Mouse (Mus musculus) kidney, adult 18-20 months (tissue): ENCODE measurements around the gene Dph1.
"Not testable (repeated sequence)": the region's sequence is repeated elsewhere in the genome, so short reads cannot be mapped to it uniquely, and the experiment has no call there.

ENCODE experiments used
- DNase-seq: peaks from one replicate; pipeline ENCODE4 v3.0.0; 2021

Dph1 gene

DNA sequence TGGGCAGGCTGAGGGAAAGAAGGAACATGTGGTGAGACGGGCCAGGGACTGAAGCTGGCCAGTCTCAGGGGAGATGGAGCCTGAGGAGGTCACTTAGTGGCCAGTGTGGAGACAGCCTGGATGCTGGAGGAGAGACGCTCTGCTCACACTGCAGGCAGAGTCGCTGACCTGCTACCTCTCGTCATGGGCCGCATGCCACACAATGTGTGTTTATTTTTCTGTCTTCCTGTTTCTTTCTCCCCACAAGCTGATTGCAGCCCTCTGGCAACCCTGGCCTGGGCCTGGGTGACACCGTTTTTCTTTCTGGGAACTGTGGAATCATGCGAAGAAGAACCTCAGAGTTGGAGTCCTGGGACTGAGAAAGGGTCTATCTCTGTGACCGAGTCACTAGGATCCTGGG is 10.7 kb upstream of the Dph1 start:
- DNase-seq, result no peak

DNA sequence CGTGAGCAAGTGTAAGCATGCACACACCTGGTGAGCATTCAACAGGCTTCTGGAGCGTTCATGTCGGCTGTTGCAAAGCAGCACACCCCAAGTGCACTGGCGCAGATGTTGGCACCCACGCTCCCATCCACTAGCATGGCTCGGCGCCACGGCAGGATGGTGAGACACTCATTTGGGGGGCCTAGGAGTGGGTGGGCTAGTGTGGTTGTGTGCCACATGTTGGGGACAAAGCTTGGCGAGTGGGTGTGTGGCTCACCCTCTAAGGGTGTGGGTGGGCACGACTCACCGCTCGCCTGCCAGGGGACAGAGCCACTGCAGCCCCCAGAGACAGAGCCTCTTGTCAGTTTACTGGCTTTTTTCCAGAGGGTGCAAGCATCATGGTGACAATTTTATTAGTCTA is 9.9 kb upstream of the Dph1 start:
- DNase-seq, result no peak

DNA sequence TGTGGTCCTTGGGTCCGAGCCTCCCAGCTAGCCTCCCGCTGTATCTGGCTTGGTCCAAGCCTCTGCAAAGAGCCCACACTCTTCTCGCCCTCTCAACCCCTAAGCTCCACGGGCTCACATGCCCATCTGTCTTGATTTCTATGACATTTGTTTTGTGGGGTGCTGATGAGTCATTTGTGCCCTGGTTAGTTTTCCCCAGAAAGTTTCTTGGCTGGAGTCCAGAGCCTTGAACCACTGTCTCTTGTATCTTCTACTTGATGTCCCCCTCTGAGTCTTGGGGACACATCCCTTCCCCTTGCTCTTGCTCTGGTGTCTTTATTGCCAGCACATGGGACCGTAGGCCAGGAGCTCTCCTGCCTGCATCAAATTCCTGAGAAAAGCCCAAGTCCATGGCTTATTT is 8.9 kb upstream of the Dph1 start:
- no peak for DNase-seq

DNA sequence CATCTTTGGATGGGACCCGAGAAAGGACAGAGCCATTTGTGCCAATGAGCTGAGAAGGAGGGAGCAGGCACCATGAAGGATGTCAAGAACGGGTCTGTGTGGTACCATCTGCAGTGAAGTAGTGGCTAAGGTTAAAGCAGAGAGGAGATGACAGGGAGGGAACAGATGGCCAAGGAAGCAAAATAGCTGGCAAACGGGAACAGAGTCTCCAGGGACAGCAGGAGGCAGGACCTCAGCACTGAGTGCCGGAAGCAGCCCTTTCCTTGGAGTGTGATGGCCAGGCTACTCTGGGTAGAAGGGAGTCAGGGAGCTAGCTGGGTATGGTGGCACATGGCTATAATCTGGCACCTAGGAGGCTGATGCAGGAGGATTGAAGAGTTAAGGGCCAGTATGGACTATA is 7.8 kb upstream of the Dph1 start:
- DNase-seq, result no peak

DNA sequence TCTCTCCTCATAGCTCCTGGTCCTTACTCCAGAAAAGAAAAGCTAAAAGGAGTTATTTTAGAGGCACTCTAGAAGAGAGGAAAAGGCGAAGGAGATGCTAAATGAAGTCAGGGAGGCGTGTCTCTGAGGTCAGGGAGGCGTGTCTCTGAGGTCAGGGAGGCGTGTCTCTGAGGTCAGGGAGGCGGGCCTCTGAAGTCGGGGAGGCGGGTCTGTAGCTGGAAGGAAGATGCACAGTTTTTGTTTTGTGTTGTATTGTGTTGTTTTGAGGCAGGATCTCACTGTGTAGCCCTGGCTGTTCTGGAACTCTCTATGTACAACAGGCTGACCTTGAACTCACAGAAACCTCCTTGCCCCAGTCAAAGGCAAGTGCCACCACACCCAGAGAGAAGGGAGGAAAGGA is 6.9 kb upstream of the Dph1 start:
- DNase-seq, result no peak

DNA sequence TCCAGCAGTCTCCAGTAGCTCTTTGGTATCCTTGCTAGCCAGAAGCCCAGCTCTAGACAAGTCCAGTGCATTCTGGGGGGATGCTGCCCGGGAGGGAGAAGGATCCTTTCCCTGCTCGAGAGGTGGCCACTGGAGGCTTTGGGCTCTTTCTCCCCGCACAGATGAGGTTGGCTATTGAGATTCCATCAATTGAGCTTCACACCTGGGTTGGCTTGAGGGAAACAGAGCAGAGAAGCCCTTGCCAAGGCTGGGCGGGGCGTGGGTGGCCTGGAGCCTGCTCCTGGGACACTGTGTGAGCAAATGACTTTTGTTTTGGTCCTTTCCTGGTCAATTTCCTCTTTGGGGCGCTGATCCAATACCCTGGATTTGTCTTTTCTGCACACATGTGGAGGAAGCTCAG is 5.1 kb upstream of the Dph1 start:
- DNase-seq, result no peak

DNA sequence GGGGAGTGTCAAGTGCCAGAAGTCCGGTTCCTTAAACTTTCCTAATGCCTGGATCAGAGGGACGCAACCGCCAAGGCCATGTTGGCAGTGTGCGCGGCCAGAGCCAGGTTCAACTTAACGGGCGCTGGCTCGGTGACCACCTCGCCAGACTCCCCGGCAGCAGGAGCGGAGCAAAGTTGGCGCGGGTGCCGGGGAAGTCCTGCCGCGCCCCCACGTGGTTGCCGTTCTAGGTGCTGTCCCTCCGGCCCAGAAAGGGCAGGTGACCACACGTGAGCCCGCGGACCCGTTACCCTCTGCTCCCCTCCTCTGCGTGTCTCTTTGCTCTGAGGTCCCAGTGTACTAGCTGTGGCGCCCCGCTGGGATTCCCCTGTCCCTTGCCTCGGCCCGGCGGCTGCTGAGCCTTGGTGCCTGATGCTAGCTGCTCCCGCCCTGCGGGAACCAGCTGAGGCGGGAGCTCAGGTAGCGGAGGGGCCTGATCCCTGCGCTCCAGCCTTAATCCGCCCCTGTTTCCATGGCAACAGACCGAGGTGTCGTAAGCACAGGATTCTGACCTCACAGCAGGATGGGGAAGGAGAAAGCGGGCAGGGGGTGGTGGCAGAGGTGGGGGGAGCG is 3.9 kb upstream of the Dph1 start:
- peak; percentile 78 for DNase-seq

DNA sequence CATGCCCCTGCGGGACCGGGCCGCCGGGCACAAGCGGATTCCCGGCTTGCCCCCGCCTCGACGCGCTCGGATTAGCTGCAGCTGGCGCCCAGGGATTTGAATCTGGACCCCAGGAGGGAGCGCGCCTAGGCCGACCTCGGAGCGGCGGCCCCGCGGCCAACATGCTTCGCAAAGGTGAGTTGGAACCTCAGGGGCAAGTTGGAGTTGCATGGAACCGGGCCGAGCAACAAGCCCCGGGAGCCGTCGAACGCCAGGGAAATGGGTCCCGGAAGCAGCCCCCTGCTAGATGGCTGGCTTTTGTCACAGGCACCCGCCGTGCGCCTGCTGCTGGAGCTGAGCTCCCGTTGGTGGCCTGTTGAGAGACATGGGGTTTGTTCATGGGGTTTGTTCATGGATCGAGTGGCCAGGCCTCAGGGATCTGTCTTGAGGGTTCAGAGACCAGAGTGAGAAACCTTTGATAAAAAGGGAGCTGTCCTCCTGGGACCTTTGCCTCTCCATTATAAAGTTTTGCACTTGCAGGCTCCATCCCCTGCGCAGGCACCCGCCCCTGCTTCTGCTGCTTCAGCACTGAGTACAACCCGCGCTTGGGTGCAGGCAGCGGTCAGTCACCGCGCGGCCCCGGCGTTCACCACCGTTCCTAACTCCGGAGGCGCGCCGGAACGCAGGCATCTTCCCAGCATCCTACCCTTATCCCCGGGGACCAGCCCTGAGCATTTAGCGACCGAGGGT is 3.2 kb upstream of the Dph1 start:
- DNase-seq, result peak; percentile 63

DNA sequence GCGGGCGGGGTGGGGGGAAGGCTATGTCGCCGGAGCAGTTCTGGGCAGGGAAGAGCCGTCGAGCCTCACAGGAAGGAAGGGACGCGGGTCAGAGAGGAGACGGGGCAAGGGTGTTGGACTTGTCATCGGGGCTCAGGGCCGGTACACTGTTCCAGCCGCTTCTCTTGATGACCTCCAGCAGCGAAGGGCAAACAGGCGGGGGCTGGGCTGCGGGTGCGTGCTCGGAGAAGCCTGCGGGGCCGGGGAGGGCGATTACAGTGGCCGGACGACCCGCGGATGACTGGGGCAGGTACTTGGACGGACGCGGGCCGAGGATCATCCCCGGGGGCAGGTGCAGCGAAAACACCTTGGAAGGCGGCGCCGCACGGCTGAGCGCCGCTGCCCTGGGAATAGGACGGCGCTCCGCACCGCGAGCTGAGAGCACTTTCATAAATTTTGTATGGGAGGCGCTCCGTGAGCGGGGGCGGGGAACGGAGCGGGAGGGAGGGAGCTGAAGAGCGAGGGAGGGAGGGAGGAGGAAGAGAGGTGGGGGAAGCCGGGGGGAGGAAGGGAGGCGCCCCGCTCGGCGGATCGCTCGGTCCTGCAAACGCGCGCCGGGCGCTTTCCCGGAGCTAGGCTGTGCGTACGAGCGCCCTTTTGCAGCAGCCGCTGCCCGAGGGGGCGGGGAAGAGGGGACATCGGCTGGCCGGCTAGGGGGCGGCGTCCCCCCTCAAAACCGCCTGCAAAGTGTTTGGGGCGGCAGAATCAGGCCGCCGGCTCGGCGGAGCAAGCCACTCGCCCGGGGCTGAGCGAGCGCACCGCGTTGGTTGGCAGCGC is 2.4 kb upstream of the Dph1 start, which contains the start of gene Rtn4rl1:
Rtn4rl1 (plus strand) TSS at position 528 of the 816 bp plus-strand sequence.
- peak; percentile 81 for DNase-seq

DNA sequence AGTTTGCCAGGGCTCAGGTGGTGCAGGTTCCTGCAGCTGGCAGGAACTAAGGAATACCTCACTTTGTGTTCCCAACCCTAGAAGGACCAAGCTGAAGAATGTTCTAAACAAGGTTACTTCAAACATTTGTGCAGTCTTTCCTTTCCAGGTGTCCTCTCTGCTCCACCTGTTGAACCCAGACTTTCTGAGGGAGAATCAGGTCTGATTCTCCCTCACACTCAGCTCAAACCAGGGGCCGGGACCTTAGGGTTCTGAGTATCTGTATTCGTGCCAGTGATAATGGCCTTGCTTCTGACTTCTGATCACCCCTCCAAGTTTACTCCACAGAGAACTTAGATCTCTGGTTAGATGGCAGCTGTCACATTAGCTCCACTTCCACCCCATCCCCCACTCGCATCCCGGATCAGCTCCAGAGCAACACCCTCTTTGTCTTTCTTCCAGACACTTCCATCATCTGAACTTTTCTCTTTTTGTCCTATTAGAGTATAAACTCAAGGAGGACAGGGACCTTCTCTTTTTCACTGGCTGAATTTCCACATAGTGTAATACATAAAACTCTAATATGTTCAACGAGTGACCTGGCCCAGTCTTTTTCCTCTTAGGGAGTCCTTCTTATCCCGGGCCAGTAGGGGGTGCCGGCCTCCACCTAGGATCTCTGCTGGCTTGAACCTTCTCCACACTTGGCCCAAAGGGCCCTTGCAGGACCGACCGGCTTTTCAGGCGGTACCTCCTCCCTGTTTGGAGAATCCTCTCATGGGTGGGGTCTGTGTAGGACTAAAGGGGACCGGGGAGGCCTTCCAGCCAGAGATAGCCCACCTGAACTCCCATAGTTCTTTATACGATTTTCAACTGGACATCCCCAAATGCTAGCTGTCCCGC is 1.5 kb upstream of the Dph1 start:
- DNase-seq, result peak; percentile 82

DNA sequence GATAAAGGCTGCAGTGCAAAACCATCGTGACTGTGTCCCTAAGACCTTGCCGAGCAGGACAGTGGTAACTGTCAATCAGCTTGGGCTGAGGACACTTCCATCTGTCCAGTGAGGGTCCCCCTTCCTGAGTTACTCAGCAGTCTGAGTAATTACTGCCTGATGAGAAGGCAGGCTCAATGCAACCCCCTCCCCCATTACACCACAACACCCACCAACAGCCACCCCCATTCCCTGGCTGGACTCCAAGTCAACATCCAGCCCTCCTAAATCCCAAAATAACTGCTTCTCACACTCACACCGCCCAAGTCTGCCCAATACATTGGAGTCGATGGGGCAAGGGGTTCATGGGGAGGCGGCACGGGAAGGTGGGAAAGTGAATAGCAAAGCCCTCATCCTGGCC is 800 bp upstream of the Dph1 start:
- DNase-seq, result no peak

DNA sequence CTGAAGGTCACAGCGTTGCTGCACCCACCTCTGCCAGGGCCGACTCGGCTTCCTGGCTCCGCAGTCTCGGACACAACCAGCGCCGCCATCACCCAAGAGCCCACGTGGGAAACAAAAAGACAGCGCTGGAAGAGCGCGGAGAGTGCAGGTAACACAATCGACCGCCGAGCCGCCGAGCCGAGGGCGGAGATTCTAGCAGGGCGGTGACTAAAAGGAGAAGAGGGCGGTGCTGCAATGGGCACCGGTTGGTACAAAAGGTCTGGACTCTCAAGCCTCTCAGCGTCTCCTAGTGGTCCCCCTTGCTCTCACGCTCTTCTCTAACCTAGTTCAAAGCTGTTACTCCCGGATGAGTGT is 693 bp downstream of the Dph1 start:
- DNase-seq, result peak; percentile 83

DNA sequence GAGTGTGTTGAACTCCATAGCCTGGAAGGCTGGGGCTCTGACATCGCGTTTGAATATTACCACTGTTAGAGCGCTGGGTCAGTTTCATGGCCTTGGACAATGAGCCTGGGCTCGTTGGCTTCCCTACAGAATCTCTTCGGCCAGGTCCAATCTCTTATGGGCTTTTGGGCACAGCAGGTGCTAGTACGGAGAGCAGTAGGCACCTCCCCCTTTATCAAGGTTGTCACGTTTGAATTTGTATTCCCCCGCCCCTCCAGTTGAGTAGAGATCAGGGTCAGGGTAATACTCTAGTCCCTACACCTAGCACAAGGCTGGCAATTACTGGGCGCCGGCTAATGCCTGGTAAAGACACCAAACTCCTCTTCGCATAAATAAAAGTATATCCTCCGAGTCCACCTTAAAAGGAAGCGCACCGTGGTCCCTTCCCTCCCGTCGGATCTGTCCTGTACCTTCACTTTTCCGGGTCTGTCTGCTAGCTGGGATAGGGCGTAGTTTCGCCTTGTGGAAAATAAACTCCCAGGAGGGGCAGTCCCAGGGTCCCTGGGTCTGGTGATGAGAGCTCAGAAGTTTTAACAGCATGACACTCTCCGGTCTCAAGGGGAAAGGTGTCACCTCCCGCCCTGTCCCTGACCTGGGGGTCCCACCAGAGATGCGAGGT is 1.2 kb downstream of the Dph1 start:
- DNase-seq, result peak; percentile 23

DNA sequence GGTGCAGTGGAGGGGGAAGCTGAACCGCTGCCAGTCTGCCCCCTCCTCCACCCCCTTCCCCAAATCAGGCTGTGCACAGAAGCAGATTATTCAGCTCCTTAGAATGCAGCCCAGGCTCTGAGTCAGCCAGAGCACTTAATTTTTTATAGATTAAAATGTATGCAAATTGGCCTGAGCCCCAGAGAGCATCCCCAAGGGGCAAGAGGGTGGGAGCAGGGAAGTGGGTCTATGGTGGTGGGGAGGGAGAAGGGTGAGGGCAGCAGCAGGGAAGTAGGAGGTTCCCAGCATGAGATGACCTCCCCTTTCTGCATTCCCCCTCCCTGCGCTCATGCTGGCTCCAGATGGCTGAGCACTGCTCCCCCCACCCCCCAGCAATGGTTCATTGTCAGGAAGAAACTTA is 6.1 kb downstream of the Dph1 start:
- DNase-seq, result no peak

DNA sequence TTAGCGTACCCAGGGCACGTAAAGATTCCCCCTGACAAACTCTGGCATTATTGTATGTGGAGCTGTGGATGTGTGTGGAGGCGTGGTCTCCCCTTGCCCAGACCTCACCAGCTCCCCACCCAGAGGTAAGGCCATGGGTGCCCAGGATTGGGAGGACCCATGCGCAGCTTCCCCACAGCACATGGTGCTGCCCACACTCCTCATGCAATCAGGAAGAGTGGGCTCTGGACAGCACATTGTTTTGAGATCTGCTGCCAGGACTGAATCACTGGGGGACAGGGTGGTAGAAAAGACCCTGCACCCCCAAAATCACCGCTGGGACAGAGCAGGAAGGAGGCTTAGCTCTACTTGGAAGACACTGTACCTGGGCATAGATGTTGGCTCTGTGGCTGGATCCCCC is 6.5 kb downstream of the Dph1 start:
- no peak for DNase-seq

DNA sequence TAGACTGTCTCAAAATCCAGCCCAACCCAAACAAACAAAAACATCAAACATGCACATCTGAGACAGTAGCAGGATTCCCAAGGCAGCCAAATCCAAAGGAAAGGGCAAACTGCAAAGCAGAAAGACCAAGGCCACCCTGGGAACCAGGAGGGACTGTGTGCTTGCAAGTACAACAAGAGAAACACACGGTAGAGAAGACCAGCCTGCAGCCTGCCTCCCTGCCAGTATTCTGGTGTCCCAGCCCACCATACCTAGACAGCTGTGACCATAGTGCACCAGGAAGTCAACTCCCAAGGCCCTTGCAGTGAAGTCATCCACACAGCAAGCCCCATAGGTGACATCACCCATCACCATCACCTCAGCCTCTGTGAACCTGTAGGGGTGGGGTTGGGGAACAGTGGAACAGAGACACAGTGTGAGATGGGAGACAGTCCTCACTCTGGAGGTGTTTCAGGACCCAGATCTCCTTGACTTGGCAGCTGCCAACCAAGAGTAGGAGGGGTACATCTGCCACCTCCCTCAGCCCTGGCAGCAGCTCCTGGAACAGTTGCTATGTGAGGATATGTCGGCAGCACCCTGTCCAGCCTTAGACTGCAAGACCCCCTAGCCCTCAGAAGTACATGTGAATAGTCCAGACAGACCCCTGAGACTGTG is 7.0 kb downstream of the Dph1 start:
- DNase-seq, result no peak

DNA sequence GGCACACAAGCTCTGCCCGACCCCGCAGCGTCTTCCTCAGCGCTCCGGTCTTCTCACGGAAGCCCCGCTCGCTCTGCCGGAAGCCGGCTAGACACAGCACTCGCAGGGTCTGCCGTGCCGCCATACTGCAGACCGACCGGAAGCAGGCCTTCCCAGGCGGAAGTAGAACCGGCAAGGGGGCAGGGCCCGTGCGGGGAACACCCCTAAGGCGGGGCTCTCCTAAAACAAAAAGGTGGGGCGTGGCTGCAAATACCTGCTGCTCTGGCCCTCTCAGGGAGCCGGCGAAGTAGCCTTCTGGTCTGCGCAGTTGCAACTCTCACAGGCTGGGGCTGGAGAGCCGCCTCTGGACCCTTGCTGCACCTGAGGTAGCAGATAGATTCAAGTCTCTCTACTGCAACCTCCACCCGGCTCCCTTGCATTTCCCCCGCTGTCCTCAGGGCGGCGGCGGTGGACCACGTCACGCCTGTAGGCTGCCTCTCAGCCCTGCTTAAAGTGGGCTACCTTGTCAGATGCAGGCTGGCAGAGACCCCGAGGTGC is 12.3 kb downstream of the Dph1 start, which contains the start of gene Ovca2:
Ovca2 (minus strand) TSS at position 164 of the 537 bp plus-strand sequence.
- peak; percentile 93 for DNase-seq

DNA sequence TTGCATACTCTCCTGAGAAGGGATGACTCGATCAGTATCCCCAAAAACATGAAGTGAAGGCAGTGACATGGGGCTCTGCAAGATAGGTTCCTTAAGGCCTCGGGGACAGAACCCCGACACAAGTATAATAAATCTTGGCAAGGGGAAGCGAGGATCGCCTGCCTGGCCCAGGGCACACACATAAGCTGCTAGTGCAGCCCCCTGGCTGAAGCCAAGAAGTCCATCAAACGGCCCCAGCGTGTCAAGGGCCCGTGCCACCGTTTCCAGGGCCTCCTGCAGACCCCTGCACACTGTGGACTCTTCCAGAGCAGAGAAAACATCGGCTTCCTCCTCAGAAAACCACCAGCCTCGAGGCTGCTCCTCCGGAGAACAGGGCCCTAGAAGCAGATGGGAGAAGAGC is 13.0 kb downstream of the Dph1 start:
- DNase-seq, result no peak

DNA sequence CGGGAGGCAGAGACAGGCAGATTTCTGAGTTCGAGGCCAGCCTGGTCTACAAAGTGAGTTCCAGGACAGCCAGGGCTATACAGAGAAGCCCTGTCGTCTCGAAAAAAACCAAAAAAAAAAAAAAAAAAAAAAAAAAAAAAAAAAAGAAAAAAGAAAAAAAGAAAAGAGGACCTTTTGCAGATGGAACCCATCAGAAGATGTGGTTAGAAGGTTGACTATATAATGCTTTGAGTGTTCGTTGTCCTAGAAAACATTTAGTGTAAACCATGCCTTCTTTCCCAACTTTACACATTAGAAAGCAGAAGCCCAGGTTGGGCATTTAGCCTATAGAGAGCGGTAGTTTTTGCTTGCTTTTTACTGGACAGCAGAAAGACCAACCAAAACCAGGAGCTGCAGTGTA is 16.5 kb downstream of the Dph1 start:
- not testable (repeated sequence) for DNase-seq

DNA sequence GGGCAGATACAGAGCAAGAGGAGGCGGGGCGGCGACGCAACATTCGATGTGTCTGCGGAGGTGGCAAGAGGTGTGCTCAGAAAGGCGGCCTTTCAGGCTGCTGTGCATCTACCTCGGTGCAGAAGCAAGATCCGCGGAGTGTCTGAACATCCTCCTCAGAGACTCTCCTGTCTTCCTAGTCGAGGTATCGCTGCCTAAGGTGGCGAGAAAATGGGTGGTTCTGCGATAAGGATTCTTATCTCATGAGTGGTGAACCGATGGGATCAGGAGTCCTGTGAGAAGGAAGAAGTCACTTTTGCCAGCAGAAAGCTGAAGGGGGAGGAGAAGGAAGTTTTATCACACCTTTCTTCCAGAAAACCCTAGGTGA is 17.3 kb downstream of the Dph1 start:
- DNase-seq, result no peak

DNA sequence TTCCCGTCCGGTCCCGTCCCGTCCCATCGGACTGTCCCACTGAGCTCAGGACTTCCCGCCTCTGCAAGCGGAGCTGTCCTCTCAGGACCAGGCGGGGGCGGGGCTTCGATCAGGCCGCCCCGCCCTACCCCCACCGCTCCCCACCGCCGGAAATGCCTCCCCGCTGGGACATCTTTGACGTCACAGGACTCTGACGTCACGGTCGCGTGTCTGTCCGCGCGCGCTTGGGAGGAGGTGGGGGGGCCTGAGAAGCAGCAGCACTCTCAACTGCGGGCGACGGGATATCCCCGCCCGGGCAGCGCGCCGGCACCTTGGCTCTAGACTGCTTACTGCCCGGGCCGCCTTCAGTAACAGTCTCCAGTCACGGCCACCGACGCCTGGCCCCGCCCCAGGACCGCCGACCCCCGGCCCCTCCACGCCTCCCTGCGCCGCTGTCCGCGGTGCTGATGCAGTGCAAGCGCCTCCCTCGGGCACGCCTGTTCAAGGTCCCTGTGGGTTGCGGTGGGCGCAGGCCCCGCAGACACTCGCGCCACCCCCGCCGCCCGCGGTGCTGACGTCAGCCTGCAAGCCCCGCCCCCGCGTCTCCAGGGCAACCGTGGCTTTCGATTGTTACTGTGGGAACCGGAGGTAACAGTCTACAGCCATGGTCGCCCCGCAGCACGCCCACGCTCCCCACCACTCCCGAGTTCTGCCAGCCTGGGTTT is 17.8 kb downstream of the Dph1 start:
- peak; percentile 86 for DNase-seq
